Mouse (Mus musculus) retina, adult 2 months (tissue): ENCODE data around the gene Olfr648.

Experiments
- DNase-seq: peaks from one replicate; pipeline ENCODE4 v3.0.0-alpha.2; 2012; ENCODE audit warnings: low read depth, low spot score

Gene Olfr648

DNA sequence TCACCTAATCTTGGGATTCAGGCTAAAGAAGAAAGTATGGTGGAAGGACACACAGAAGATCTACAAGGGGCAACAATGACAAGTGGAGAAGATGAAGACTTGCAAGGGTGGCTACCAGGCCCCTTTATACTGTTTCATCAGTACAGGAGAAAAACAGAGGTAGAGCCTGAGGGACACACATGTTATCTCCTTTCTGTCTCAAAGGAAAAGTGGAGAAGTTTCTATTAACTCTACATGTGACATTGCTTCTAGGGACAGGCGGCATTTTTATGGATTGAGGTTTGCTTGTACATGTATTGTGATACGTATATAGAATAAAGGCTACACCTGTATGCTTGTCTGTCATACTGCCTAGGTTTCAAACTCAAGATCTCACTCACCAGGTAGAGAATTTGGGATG, at the start of gene Olfr648:
TSS of gene Olfr648 (minus strand) at position 101 of the 400 bp plus-strand sequence.
- no peak for DNase-seq

DNA sequence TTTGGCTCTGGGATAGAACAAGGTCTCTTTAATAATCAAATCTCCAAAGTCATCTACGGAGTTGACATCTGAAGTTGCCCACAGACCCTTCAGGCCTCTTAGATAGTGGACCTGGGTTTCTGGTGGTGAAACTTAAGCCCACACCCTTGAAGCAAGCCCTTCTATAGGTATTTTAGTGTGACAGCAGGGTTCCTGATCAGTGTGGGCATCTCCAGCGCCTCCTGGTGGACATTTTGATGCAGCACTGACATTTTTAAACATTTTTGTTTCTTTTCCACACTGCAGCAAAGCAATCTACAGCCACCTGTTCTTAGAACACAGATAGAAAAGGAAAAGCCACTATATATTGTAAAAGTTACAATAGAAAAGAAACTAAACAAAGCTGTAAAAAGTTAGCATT, 48.0 kb upstream of the Olfr648 start:
- no peak for DNase-seq

DNA sequence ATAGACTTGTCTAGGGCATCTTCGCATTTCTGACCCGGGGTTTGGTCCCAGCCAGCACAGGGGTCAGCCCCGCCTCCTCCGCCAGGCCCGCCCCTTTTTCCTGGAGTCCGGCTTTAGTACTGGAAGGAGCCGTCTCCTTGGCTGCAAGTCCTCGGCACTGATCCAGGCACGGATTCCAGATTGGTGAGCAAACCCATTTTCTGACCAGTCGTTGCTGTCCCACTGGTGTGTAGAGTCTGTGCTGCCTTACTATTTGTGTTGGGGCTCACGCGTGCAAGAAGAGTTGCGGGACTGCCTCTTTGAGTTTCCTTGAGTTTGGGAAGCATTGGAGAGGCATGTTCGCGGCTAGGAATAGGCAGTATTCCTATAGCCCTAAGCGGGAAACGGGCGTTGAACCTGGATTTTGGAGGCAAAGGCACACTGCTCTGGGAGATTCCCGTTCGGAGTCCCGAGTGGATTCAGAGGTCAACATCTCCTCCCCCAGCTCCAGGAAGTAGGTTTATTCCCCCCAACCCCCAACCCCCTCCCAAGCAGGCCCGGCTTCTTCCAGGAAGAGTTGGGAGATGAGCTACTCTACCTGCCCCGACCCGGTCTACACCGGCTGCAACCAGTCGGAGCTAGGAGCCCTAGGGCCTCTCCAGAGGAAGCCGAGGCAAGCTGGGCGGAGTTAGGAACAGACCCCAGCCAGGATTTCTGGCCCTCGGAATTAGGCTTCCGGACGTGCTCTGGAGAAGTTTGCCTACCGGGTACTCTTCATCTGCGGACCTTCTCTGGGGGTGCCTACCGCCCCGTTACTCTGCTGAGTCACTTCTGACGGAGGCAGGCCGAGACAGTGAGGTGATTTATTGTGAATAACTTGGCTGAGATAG, 35.7 kb upstream of the Olfr648 start, which contains the start of gene Trim6:
TSS of gene Trim6 (plus strand) at position 93 of the 869 bp plus-strand sequence.
- no peak for DNase-seq

DNA sequence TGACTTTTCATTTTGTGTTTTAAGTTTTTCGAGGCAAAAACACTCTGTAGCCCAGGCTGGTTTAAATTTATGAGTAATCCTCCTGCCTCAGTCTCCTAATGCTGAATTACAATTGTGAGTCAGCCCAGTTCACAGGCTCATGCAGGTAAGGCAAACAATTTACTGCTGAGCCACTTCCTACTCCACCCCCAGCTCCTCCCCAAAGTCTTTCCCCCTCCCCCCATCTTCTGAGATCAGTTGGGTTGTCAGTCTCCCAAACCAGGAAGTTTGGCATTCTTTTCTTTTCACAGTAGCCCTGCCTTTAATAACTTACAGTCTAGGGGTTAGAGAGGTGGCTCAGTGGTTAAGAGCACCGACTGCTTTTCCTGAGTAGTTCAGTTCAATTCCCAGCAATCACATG, 34.7 kb upstream of the Olfr648 start:
- DNase-seq, result no peak

DNA sequence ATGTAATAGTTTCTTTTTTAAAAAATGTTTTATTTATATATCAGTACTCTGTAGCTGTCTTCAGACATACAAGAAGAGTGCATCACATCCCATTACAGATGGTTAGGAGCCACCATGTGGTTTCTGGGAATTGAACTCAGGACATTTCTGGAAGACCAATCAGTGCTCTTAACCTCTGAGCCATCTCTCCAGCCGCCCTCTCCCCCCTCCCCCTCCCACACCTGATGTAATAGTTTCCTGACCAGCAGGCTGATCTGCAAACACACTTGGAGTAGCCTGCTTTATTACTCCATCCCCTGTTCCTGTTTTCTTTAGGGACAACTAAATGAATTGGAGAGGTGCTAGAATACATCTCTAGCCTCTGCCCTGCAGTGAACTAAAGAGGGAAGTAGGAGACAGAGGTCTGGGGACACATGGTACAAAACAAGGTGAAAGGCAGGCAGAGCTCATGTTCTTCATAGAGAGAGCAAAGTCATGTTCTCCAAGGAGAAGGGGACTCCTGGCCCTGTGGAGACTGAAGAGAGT, 32.9 kb upstream of the Olfr648 start:
- no peak for DNase-seq

DNA sequence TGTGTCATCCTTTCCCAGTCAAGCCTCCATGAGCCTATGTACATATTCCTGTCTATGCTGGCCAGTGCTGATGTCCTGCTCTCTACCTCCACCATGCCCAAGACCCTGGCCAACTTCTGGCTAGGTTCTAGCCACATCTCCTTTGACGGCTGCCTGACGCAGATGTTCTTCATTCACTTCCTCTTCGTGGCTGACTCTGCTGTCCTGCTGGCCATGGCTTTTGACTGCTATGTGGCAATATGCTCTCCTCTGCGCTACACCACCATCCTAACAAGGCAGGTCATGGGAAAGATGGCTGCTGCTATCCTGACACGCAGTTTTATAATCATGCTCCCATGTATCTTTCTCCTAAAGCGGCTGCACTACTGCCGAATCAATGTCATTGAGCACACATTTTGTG, 23.0 kb upstream of the Olfr648 start:
- DNase-seq, result no peak

DNA sequence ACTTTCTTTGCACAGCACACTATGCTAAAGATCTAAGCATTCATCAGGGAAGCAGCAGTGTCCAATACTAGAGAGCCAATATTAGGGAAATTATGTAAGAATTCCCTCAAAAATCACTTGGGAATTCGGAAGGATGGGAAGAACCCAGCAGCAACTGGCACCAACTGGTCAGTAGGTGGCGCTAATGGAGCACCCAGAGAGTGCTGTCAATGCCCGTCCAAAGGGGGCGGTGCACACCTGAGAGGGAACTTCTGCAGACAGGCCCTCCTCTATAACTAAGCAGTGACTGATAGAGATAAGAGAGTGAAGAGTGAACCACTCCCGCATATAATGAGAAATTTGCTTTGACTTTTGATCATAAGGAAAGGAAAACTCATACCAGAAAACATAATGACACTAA, 16.6 kb upstream of the Olfr648 start:
- DNase-seq, result peak; percentile 8

DNA sequence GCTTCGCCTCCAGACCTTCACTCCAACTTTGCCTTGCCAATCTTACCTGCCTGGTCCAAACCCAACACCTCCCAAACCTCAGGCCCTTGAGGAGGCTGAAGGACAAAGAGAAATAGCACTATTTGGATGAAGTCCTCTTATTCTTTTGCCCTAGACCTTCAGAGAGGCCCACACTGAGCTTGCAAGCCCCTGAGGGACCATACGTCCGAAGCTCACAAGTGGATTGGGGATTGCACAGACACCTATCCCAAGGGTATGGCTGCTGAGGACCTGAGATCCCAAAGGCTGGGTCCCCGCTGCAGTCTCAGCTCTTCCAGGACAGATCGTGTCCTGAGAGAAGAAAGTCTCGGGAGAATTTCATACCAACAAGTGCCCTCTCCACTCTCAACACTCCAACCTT, 12.7 kb upstream of the Olfr648 start, which contains the start of gene Olfr649:
TSS of gene Olfr649 (minus strand) at position 101 of the 400 bp plus-strand sequence.
- DNase-seq, result no peak

DNA sequence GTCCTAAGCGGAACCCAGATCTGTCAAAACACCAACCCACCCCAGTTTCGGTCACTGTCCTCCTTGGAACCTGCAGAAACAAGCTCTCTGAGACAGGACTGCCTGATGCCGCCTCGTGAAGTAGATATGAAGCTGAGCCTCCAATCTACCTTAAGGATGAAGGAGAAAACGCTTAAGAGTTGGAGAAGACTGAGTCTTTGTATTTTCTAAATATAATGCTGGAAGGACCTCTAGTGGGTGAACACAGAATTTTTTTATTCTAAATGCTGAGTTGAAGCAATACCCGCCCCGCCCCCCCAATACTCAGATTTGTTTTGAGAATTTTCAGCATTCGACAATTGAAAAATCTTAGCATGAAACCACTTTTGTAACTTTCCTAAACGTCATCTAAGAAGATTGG, 8.1 kb upstream of the Olfr648 start:
- no peak for DNase-seq

DNA sequence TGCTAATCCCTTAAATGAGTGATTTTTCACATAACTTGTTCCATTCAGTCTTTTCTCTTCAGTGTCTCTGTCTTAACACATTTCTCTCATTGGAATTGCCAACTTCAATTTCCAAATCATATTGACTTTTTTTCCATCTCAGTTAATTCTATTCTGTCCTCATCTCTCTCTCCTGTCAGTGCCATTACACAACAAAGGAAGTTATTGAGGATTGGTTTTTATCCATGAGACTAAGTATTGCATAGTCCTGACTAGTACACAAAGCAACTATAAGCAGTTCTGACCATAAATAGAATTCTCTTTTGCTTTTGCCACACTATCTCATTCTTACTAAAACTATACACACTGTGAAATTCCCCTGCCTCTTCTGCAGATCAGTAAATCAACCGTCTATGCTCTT, 4.1 kb downstream of the Olfr648 start:
- DNase-seq, result no peak

DNA sequence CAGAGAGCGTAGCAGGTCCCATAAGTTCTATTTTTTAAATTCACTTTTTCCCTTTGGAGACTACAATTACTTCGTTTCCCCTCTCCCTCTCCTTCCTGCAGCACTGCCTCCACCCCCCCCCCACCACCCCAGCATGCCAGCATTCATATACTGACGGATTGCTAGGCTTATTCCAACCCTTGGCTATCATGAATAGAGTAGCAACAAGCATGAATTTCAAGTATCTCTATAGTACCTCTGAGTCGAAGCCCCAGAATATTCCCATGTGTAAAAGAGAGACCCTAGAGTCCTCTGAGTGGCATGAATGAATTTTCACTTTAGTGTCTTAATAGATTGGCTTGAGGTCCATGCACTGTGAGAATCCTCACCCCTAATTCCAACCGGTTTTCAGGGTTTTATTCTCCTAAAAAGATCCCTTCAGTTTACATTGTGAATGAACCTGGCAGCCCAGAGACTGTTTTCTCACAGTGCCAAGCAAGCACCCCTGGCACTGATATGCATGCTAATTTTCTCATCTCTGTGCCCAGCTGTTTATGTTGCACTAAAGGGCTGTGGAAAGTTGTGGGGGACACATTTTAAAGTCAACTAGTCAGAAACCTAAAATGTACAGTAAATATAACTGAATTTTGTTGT, 4.7 kb downstream of the Olfr648 start:
- DNase-seq, result no peak

DNA sequence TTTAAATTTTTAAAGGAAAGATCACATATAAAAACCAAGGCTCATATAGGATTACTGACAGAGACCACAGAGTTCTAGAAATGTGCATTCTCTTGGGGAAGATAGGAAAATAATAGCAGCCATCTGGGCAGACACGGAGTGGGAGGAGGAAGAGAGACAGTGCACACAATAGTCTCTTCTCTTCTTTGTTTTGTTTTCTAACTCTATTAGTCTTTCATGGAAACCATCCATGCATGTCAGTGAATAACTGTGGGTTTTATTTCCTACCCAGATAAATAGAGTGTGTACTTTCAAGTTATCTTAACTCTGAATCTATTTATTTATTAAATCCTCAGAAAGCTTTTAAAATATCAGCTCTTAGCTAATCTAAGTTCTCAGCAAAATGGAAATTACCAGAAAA, 8.1 kb downstream of the Olfr648 start:
- DNase-seq, result no peak

DNA sequence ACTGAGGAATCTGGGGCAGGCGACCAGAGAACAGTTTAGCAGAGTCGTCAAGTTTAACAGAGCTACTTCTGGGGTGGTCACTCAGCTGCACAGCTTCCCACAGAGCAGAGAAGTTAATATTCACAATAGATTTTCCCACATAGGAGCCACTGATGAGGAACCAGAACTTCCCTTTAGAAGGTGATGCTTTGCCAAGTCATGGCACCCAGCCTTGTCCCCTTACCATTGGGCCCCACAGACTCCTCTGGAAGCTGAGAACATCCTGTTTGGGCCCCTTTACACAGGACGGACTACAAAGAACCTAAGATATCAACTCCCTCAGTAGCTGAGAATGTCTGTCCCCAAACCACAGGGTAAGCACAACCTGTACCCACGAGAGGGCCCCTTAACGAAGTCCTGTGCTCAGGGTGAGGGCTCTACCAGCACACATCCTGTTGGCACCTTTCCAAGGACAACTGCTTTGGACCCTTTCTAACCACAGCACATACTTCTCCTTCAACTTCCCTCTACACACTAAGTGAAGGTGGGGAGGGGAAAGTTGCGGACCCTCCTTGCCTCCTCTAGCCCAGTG, 13.5 kb downstream of the Olfr648 start:
- no peak for DNase-seq

DNA sequence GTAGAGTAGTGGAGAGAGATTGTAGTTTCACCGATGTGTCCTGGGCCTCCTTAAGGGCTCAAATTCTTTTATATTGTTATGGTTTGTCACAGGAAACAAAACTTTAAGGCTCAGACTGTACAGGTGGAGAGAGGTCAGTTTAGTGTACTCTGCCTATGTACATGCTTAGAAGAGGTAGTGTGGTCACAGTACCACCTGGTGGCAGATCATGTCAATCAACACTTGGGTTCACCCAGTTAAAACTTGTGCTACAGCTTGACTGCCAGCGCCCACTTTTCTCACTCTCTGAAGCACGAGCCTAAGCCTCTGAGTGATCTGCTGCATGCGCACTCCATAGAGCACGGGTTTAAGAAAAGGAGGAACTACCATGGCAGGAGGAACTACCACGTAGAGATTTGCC, 16.1 kb downstream of the Olfr648 start:
- DNase-seq, result no peak

DNA sequence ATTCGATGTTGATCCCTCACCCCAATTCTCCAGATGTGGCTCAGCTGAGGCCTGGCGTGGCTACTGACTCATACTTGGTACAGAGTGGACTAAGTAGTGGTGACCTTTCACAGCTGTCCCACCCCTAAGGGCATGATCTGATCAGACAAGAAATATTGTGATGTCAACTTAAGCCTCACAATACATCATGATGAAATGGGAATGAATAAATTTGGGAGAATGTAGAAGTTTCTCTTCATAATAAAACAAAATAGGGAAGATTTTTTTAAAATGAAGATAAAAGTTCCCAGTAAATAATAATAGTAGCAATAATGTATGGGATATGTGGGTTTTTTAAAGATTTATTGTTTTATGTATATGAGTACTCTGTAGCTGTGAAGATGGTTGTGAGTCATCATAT, 32.7 kb downstream of the Olfr648 start, which contains the start of gene Ubqlnl:
TSS of gene Ubqlnl (minus strand) at position 101 of the 400 bp plus-strand sequence.
- no peak for DNase-seq

DNA sequence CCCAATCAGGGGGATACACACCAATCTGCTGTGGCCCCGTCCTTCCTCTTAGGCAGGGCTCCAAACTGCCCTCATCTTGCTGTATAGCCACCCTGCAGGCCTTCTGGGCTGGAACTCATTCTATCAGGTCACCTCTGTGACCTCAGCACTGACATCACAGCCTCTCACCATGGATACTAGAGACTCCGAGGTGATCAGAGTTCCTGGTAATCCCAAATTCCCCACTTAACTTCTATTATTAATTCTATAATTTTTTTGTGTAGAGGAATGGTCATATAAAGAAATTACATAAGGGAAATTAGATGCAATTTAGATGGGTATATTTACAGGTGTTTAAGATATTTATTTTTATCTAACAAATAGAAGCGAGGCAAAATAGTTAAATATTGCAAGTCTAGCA, 40.0 kb downstream of the Olfr648 start, which contains the start of gene Ubqln3:
TSS of gene Ubqln3 (minus strand) at position 101 of the 400 bp plus-strand sequence.
- DNase-seq, result no peak

DNA sequence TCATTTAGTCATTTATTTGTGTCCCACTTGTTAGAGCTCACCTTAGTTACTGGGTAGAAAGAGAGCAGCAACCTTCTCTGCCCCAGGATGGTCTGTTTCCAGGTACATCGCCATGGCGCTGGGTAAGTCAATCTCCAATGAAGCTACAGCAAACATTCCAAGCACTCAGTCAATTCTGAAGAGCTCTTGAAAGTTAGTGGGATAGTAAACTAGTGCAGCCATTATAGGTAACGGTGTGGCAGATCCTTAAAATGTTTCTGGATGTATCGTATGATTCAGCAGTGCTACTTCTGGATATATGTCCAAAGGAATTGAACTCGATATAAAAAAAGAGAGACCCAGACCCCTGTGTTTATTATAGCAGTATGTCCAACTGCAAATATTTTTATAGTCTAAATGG, 45.9 kb downstream of the Olfr648 start, which contains the start of gene Olfr643:
TSS of gene Olfr643 (minus strand) at position 101 of the 400 bp plus-strand sequence.
- no peak for DNase-seq

DNA sequence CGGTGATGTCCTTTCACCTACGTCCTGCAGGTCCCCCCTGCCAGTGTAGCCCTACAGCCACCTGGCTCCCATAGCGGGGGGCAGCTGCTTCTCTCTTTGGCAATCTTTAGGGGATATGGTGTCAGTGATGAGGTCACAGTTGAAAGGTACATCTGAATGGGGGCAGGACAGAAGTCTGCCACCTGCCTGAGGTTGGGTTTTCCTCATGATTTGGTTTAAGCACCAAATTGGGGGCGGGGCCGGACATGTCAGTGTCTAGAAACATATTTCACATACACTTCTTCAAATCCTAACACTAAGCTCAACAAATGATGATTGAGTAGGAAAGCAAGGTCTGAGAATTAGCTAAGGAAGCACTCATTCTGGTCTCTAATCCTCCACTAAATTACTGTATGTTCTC, 53.5 kb downstream of the Olfr648 start, which contains the start of gene Ubqln5:
TSS of gene Ubqln5 (minus strand) at position 101 of the 400 bp plus-strand sequence.
- DNase-seq, result no peak
